Mouse (Mus musculus) hindbrain, postnatal 0 days (tissue): ENCODE results near the gene Usp45. TPM values are rescaled to one million over a fixed set of nuclear protein-coding genes. Genes with fewer than 3 reads are reported as not detected.
A peak's percentile ranks its signal among the peaks of the same experiment; 100 is the strongest.

Source experiments
- ATAC-seq: fragments of 200-750 bp; cut with Nextera tagmentation; 2 replicates; pipeline ENCODE4 v1.8.0; 2017; ENCODE audit warnings: mild to moderate bottlenecking, moderate TSS enrichment, moderate library complexity
- DNase-seq: peaks from one replicate; pipeline ENCODE4 v3.0.0-alpha.2; 2015; ENCODE audit warnings: low spot score
- H3K27ac ChIP-seq: fragments of 300-500 bp; sonication (generic); 2 replicates; pipeline ENCODE4 v1.5.1; 2014; ENCODE audit warnings: mild to moderate bottlenecking
- H3K27me3 ChIP-seq: fragments of 300-500 bp; sonication (generic); 2 replicates; pipeline ENCODE4 v1.6.1; 2014; ENCODE audit warnings: low read length, mixed read lengths; ENCODE audit not compliant: insufficient read depth
- H3K36me3 ChIP-seq: fragments of 300-500 bp; sonication (generic); 2 replicates; pipeline ENCODE4 v1.6.1; 2014; ENCODE audit warnings: low read length, mixed read lengths; ENCODE audit not compliant: insufficient read depth
- H3K4me1 ChIP-seq: fragments of 300-500 bp; sonication (generic); 2 replicates; pipeline ENCODE4 v1.6.1; 2014; ENCODE audit warnings: antibody characterized with exemption, low read length, mixed read lengths; ENCODE audit not compliant: insufficient read depth
- H3K4me2 ChIP-seq: fragments of 300-500 bp; sonication (generic); 2 replicates; pipeline ENCODE4 v1.6.1; 2014; ENCODE audit warnings: low read depth, mild to moderate bottlenecking, low read length, moderate library complexity, mixed read lengths
- H3K4me3 ChIP-seq: fragments of 300-500 bp; sonication (generic); 2 replicates; pipeline ENCODE4 v1.5.1; 2014; ENCODE audit warnings: low read length
- H3K9ac ChIP-seq: fragments of 300-500 bp; sonication (generic); replicated peaks from 2 replicates; pipeline ENCODE4 v1.6.1; 2014; ENCODE audit warnings: mild to moderate bottlenecking, low read length, moderate library complexity, mixed read lengths
- H3K9me3 ChIP-seq: fragments of 300-500 bp; sonication (generic); 2 replicates; pipeline ENCODE4 v1.6.1; 2016; ENCODE audit warnings: low read length, mixed read lengths
- CTCF ChIP-seq: IDR thresholded peaks from 2 replicates; pipeline ENCODE4 v1.5.1; 2016; ENCODE audit warnings: antibody characterized with exemption, control low read depth, low read depth
- WGBS: fragments of 180-500 bp; shearing (Covaris S2); extraction: QIAGEN DNeasy Blood & Tissue Kit; methylation state at CpG from one replicate; pipeline ENCODE4 v1.1.7; 2014; 5-methylcytosine and 5-hydroxymethylcytosine counted together
- polyA plus RNA-seq: library from polyadenylated mRNA; unstranded; fragments of >200 nt; fragmentation: Nextera tagmentation; extraction: Ambion mirVana; gene quantifications from 2 replicates; pipeline ENCODE4 v1.2.1, GENCODE M21; 2015
- total RNA-seq: library from RNA; depleted of rRNA; stranded (reverse); fragments of >200 nt; gene quantifications from 2 replicates; pipeline ENCODE4 v1.2.3, GENCODE M21; 2014

The Usp45 gene
- total and polyA plus RNA-seq, 2 experiments from 2014 or later, result 4.2 to 8.5 TPM

DNA sequence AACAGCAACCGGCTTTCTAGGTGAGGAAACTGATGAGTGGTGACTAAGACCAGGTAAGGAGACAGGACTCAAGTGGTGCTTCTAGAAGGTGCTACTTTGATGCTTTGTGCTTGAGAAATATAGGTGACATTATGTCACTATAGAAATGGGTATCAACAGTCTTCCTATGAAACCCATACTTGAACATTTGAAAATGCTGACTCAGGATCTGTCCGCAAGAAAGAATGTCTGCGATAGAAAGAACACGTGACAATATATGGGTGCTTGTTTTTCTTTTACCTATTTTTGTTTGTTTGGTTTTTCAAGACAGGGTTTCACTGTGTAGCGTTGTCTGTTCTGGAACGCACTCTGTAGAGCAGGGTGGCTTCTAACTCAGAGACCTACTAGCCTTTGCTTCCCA lies 45.7 kb downstream of the Usp45 start:
- no peak overlapping the region for H3K4me3 ChIP-seq
- no peak overlapping the region for H3K27ac ChIP-seq
- no peaks in the 10 kb centered on the region for H3K27me3 ChIP-seq
- no peak overlapping the region for H3K9ac ChIP-seq
- ATAC-seq (no peak), DNase-seq (no peak)
- no peaks in the 10 kb centered on the region for H3K9me3 ChIP-seq
- no peak for TF ChIP-seq CTCF
- H3K36me3 ChIP-seq, result peaks cover 19% of the 10 kb centered on the region; the same call in 1 of the 2 replicates
- no peaks in the 10 kb centered on the region for H3K4me1 ChIP-seq
- no peak overlapping the region for H3K4me2 ChIP-seq
- WGBS, result 90% methylated on average over 6 of the region's 6 CpGs

DNA sequence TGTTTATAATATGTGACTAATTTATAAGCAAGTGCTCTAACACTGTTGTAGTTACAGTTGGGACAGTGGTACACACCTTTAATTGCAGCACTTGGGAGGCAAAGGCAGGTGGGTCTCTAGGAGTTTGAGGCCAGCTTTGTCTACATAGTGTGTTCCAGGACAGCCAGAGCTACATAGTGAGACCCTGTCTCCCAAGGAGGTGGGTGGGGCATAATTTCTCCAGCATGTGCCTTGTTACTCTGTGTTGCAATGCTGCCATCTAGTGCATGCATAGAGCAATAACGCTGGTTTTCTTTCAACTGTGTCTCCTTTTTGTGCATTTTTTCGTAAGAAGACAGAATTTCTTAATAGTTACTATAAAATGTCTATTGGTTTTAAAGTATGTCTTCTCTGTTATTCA lies 47.1 kb downstream of the Usp45 start:
- 34% methylated on average over 2 of the region's 2 CpGs for WGBS

DNA sequence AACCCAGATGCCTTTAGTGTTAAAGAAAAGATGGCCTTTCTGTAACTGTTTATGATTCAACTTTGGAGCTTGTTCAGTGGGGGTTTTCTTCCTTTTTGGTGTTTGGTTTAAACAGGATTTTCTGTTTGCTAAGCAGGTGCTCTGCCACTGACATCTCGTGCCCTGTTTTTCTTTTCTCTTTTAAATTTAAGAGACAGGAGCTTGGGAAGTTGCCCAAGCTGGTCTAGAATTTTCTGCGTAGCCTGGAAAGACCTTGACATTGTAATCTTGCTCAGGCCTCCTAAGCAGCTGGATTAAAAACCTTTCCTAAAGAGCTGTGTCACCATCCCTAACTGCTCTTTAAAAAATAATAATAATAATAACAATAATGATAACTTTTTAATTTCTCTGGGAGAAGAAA lies 59.7 kb downstream of the Usp45 start:
- ATAC-seq (no peak), DNase-seq (no peak)
- no peak for TF ChIP-seq CTCF
- H3K9me3 ChIP-seq, result no peaks in the 10 kb centered on the region
- no peak overlapping the region for H3K27ac ChIP-seq
- no peak overlapping the region for H3K4me3 ChIP-seq
- H3K4me1 ChIP-seq, result no peaks in the 10 kb centered on the region
- peaks cover 20% of the 10 kb centered on the region for H3K36me3 ChIP-seq
- no peak overlapping the region for H3K4me2 ChIP-seq
- no peaks in the 10 kb centered on the region for H3K27me3 ChIP-seq
- H3K9ac ChIP-seq, result no peak overlapping the region
- 75% methylated on average over 2 of the region's 2 CpGs for WGBS

More for the DNA sequence above, 47.1 kb downstream of the Usp45 start:
- H3K9me3 ChIP-seq, result no peaks in the 10 kb centered on the region
- no peak overlapping the region for H3K4me2 ChIP-seq
- DNase-seq (peak; percentile 88), ATAC-seq (peak; percentile 81; the same call in 1 of the 2 replicates)
- no peak overlapping the region for H3K27ac ChIP-seq
- H3K9ac ChIP-seq, result no peak overlapping the region
- peaks cover 22% of the 10 kb centered on the region; the same call in 1 of the 2 replicates for H3K36me3 ChIP-seq
- H3K27me3 ChIP-seq, result no peaks in the 10 kb centered on the region
- H3K4me3 ChIP-seq, result no peak overlapping the region
- TF ChIP-seq CTCF, result peak; percentile 92
- no peaks in the 10 kb centered on the region for H3K4me1 ChIP-seq

DNA sequence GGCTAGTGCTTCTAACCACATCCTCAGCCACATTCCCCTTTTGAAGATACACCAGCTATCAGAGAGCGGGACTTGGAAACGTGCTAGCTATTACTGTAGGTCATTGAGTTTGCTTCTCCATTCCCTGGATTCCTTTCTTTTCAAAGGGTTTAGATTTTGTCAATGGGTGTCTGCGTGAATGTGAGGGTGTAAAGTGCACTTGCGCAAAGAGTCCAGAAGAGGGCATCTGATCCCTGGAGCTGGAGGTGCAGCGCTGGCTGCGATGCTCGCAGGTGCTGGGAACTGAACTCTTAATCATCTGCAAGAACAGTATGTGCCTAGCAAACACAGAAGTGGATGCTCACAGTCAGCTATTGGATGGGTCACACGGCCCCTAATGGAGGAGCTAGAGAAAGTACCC lies 65.9 kb downstream of the Usp45 start:
- Histone ChIP-seq H3K4me2 (no peak overlapping the region), H3K4me1 (no peaks in the 10 kb centered on the region), H3K27me3 (no peaks in the 10 kb centered on the region), H3K4me3 (no peak overlapping the region), H3K9me3 (no peaks in the 10 kb centered on the region), H3K36me3 (peaks cover 7% of the 10 kb centered on the region; the same call in 1 of the 2 replicates), H3K27ac (no peak overlapping the region), H3K9ac (no peak overlapping the region)
- TF ChIP-seq CTCF, result no peak
- 97% methylated on average over 8 of the region's 8 CpGs for WGBS
- ATAC-seq (no peak), DNase-seq (no peak)

DNA sequence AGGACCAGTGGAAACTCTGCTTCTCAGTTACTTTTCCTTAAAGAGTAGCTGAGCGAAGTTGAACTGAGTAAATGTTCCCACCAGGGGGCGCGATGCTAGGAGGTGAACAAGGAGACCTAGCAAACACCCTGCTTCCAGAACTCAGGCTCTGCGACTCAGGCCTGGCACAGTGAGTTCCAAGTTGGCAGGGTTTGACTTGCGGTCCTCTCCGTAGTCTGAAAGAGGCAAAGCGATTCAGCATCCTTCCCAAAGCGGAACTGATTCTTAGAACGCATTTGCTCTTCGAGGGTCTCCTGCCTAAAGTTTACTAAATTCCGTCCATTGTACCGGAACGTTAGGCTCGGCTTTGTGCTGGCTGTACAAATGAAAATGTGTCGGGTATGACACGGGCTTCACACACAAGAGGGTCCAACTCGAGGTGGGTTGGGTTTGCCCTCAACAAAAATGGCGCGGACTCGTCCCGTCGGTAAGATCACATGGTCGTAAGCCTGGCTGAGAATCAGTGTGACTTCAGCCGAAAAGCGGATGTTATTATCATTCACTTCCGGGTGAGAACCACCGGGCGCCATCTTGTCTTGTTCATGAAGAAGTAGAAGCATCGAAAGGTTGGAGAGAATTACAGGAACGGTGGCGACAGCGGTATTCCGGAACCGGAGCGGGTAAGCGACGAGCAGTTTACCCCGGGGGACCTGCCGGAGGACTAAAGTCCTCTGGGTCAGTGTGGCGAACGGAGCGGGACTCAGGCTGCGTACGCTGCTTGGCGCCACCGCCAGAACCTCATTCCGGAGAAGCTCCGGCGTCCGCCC lies 80.7 kb downstream of the Usp45 start, which contains the start of gene Pnisr:
Pnisr (plus strand) TSS at position 103 of the 806 bp plus-strand sequence.
- Histone ChIP-seq H3K27me3 (no peaks in the 10 kb centered on the region), H3K27ac (peak within 1 kb of the TSS; percentile 99), H3K9ac (peak within 1 kb of the TSS; percentile 89), H3K4me1 (peaks cover 7% of the 10 kb centered on the region; the same call in 1 of the 2 replicates), H3K4me3 (peak within 1 kb of the TSS; percentile 84), H3K36me3 (no peaks in the 10 kb centered on the region), H3K9me3 (no peaks in the 10 kb centered on the region), H3K4me2 (peak within 1 kb of the TSS; percentile 66)
- peak; percentile 92 for TF ChIP-seq CTCF
- under 1% methylated on average over 50 of the region's 50 CpGs for WGBS
- peak; percentile 98 for ATAC-seq
- peak; percentile 99 for DNase-seq

DNA sequence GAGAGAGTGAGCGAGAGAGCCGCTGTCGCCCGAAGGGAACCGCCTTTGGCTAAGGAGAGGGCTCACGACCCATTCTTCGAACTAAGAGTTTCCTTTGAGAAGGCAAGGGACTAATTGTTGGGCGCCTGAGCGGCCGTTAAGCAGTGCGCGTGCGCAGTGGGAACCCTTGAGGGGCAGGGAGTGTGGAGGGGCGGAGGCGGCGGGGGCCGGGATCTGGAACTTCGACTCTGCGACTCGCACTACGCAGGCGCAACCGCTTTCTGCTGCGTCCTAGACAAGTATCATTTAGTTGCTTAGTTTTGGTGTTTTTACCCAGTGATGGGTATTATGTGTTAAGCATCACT lies 81.3 kb downstream of the Usp45 start:
- H3K36me3 ChIP-seq, result no peaks in the 10 kb centered on the region
- DNase-seq (peak; percentile 95), ATAC-seq (peak; percentile 84)
- H3K27ac ChIP-seq, result peak overlapping the region; percentile 99
- peak overlapping the region; percentile 89 for H3K9ac ChIP-seq
- WGBS, result 0% methylated on average over 24 of the region's 24 CpGs
- peaks cover 7% of the 10 kb centered on the region; the same call in 1 of the 2 replicates for H3K4me1 ChIP-seq
- peak overlapping the region; percentile 66 for H3K4me2 ChIP-seq
- H3K4me3 ChIP-seq, result peak overlapping the region; percentile 84
- TF ChIP-seq CTCF, result no peak
- no peaks in the 10 kb centered on the region for H3K9me3 ChIP-seq
- no peaks in the 10 kb centered on the region for H3K27me3 ChIP-seq

DNA sequence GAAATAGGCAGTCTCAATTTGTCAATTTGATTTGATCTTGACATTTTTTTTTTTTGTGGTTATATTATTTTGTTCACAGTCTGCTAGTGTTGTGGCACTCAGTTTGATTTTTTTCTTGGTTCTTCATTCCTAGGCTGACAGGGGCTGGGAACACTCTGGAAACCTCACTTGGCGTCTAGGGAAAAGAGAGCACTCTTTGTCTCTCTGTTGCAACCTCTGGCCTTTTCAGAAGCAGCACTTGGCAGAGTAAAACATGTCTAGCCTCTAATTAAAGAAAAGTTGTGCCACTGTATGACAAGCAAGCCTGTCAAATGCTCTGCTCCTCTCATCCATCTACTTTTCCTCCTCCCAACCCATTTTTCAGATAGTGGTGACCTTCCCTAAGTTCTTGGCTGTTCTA lies 90.5 kb downstream of the Usp45 start:
- H3K4me1 ChIP-seq, result no peaks in the 10 kb centered on the region
- no peak overlapping the region for H3K9ac ChIP-seq
- ATAC-seq (no peak), DNase-seq (no peak)
- TF ChIP-seq CTCF, result no peak
- peaks cover 19% of the 10 kb centered on the region for H3K36me3 ChIP-seq
- H3K9me3 ChIP-seq, result no peaks in the 10 kb centered on the region
- 39% methylated on average over 1 of the region's 1 CpGs for WGBS
- H3K27me3 ChIP-seq, result no peaks in the 10 kb centered on the region
- no peak overlapping the region for H3K4me2 ChIP-seq
- H3K27ac ChIP-seq, result no peak overlapping the region
- no peak overlapping the region for H3K4me3 ChIP-seq
